Mouse (Mus musculus) forebrain, postnatal 0 days (tissue): ENCODE results near the gene Piezo1. TPM values are rescaled to one million over a fixed set of nuclear protein-coding genes. Genes with fewer than 3 reads are reported as not detected.
A peak's percentile ranks its signal among the peaks of the same experiment; 100 is the strongest.

Source experiments
- ATAC-seq: fragments of 200-750 bp; cut with Nextera tagmentation; 2 replicates; pipeline ENCODE4 v1.8.0; 2017; ENCODE audit warnings: mild to moderate bottlenecking, moderate library complexity
- DNase-seq: peaks from one replicate; pipeline ENCODE4 v3.0.0-alpha.2; 2015
- H3K27ac ChIP-seq: fragments of 300-500 bp; sonication (generic); 2 replicates; pipeline ENCODE4 v1.5.1; 2014; ENCODE audit warnings: low read depth, mild to moderate bottlenecking, antibody characterized with exemption, low read length, moderate library complexity, mixed read lengths
- H3K27me3 ChIP-seq: fragments of 300-500 bp; sonication (generic); 2 replicates; pipeline ENCODE4 v1.6.1; 2014; ENCODE audit warnings: mild to moderate bottlenecking, low read length, mixed read lengths; ENCODE audit not compliant: insufficient read depth
- H3K36me3 ChIP-seq: fragments of 300-500 bp; sonication (generic); 2 replicates; pipeline ENCODE4 v1.6.1; 2014; ENCODE audit warnings: mild to moderate bottlenecking, moderate library complexity; ENCODE audit not compliant: insufficient read depth
- H3K4me1 ChIP-seq: fragments of 300-500 bp; sonication (generic); 2 replicates; pipeline ENCODE4 v1.6.1; 2014; ENCODE audit warnings: antibody characterized with exemption; ENCODE audit not compliant: insufficient read depth
- H3K4me2 ChIP-seq: fragments of 300-500 bp; sonication (generic); 2 replicates; pipeline ENCODE4 v1.6.1; 2014; ENCODE audit warnings: low read depth, mild to moderate bottlenecking, moderate library complexity
- H3K4me3 ChIP-seq: fragments of 300-500 bp; sonication (generic); 2 replicates; pipeline ENCODE4 v1.5.1; 2014; ENCODE audit warnings: low read depth, low read length, mixed read lengths
- H3K9ac ChIP-seq: fragments of 300-500 bp; sonication (generic); 2 replicates; pipeline ENCODE4 v1.6.1; 2014; ENCODE audit warnings: mild to moderate bottlenecking
- H3K9me3 ChIP-seq: fragments of 300-500 bp; sonication (generic); 2 replicates; pipeline ENCODE4 v1.6.1; 2016; ENCODE audit warnings: low read length
- CTCF ChIP-seq: sonication (generic); IDR thresholded peaks from 2 replicates; pipeline ENCODE4 v1.5.1; 2016; ENCODE audit warnings: antibody characterized with exemption, control low read depth, low read depth
- WGBS: fragments of 180-500 bp; shearing (Covaris S2); extraction: QIAGEN DNeasy Blood & Tissue Kit; methylation state at CpG from one replicate; pipeline ENCODE4 v1.1.7; 2014; 5-methylcytosine and 5-hydroxymethylcytosine counted together
- polyA plus RNA-seq: library from polyadenylated mRNA; unstranded; fragments of >200 nt; fragmentation: Nextera tagmentation; extraction: Ambion mirVana; gene quantifications from 2 replicates; pipeline ENCODE4 v1.2.1, GENCODE M21; 2015
- total RNA-seq: library from RNA; depleted of rRNA; stranded (reverse); fragments of >200 nt; gene quantifications from 2 replicates; pipeline ENCODE4 v1.2.3, GENCODE M21; 2014

Piezo1 gene
- total and polyA plus RNA-seq, 2 experiments from 2014 or later = 1.4 to 15.1 TPM

- no peak overlapping the region for H3K4me3 ChIP-seq
- H3K9me3 ChIP-seq = no peaks in the 10 kb centered on the region
- H3K9ac ChIP-seq = no peak overlapping the region
- H3K4me1 ChIP-seq = no peaks in the 10 kb centered on the region
- ATAC-seq (no peak), DNase-seq (no peak)
- H3K4me2 ChIP-seq = no peak overlapping the region
- no peak overlapping the region for H3K27ac ChIP-seq
- no peak for TF ChIP-seq CTCF
- 82% methylated on average over 12 of the region's 12 CpGs for WGBS
- no peaks in the 10 kb centered on the region for H3K27me3 ChIP-seq
- H3K36me3 ChIP-seq = no peaks in the 10 kb centered on the region
These were observed 54.0 kb downstream of the Piezo1 start for GRCm38 (mm10) chr8:122497016-122497734.

DNA sequence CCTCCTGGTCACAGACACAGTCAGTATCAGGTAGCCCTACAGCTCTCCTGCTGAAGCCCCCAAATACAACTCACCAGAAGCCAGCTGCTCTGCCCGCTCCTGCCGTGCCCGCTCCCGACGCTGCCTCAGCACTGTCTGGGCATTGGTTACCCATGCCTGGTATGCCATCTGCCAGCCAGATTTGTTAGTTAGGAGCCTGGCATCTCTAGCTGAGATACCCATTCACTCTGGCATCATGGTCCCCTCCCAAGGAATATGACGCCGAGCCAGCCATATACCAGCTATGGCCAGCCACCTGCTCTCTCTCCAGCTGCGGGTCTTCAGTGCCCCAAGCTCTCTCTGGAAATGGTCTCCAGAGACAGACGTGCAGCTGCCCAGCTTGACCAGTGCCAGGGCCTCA is 62.7 kb downstream of the Piezo1 start:
- H3K9ac ChIP-seq = no peak overlapping the region
- ATAC-seq (peak; percentile 66), DNase-seq (peak; percentile 52)
- no peaks in the 10 kb centered on the region for H3K9me3 ChIP-seq
- no peaks in the 10 kb centered on the region for H3K27me3 ChIP-seq
- whole genome bisulfite sequencing = 62% methylated on average over 9 of the region's 9 CpGs
- TF ChIP-seq CTCF = no peak
- H3K4me2 ChIP-seq = no peak overlapping the region
- peaks cover 13% of the 10 kb centered on the region for H3K36me3 ChIP-seq
- H3K4me1 ChIP-seq = no peaks in the 10 kb centered on the region
- no peak overlapping the region for H3K27ac ChIP-seq
- H3K4me3 ChIP-seq = no peak overlapping the region

DNA sequence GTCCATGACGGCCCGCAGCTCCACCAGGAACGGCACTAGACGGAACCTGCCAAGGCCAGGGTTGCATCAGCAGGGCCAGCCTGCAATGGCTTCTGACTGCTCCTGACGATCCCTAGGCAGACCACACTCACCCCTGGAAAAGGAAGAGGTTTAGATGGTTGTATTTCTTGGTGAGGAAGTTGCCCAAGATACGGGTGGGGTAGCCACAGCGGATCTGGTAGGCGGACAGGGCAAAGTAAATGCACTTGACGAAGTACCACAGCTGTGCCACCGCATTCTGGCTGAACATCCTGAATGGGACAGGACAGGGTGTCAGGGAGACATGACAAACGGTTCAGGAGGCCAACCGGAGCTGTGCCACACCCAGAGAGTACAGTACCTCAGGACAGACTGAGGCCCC is 66.3 kb downstream of the Piezo1 start:
- ATAC-seq (no peak), DNase-seq (no peak)
- Histone ChIP-seq H3K4me3 (no peak overlapping the region), H3K27me3 (no peaks in the 10 kb centered on the region), H3K36me3 (peaks cover 43% of the 10 kb centered on the region), H3K9me3 (no peaks in the 10 kb centered on the region), H3K4me1 (no peaks in the 10 kb centered on the region), H3K4me2 (no peak overlapping the region), H3K9ac (no peak overlapping the region), H3K27ac (no peak overlapping the region)
- 92% methylated on average over 12 of the region's 12 CpGs for WGBS
- TF ChIP-seq CTCF = no peak

GRCm38 (mm10) chr8:122483877-122484276 is 67.3 kb downstream of the Piezo1 start:
- TF ChIP-seq CTCF = peak; percentile 22; the same call in 1 of the 2 replicates
- Histone ChIP-seq H3K36me3 (peaks cover 52% of the 10 kb centered on the region), H3K9me3 (no peaks in the 10 kb centered on the region), H3K9ac (no peak overlapping the region), H3K27ac (no peak overlapping the region), H3K4me1 (no peaks in the 10 kb centered on the region), H3K4me2 (no peak overlapping the region), H3K27me3 (no peaks in the 10 kb centered on the region), H3K4me3 (no peak overlapping the region)
- DNase-seq = no peak
- ATAC-seq = no peak
- WGBS = 96% methylated on average over 7 of the region's 7 CpGs

- DNase-seq = no peak
- no peak for ATAC-seq
- Histone ChIP-seq H3K27me3 (no peaks in the 10 kb centered on the region), H3K9me3 (no peaks in the 10 kb centered on the region), H3K36me3 (peaks cover 62% of the 10 kb centered on the region), H3K4me1 (no peaks in the 10 kb centered on the region), H3K4me2 (no peak overlapping the region), H3K27ac (no peak overlapping the region), H3K9ac (no peak overlapping the region), H3K4me3 (no peak overlapping the region)
- 96% methylated on average over 8 of the region's 8 CpGs for WGBS
- TF ChIP-seq CTCF = no peak
These were observed 68.7 kb downstream of the Piezo1 start for GRCm38 (mm10) chr8:122482448-122482847.

- H3K27ac ChIP-seq = peak within 1 kb of the TSS; percentile 72
- peaks cover 45% of the 10 kb centered on the region for H3K36me3 ChIP-seq
- WGBS = 3% methylated on average over 92 of the region's 103 CpGs
- peak; percentile 97 for ATAC-seq
- peak within 1 kb of the TSS; percentile 93 for H3K4me3 ChIP-seq
- H3K27me3 ChIP-seq = no peaks in the 10 kb centered on the region
- peak within 1 kb of the TSS; percentile 89 for H3K4me2 ChIP-seq
- DNase-seq = peak; percentile 96
- peaks cover 16% of the 10 kb centered on the region; the same call in 1 of the 2 replicates for H3K4me1 ChIP-seq
- no peak for TF ChIP-seq CTCF
- peak within 1 kb of the TSS; percentile 91 for H3K9ac ChIP-seq
- H3K9me3 ChIP-seq = no peaks in the 10 kb centered on the region
These were observed 75.4 kb downstream of the Piezo1 start, which contains the start of the genes Rnf166 and Ctu2 for GRCm38 (mm10) chr8:122475580-122476320. TSS of gene Rnf166 (minus strand) at chr8:122476064. TSS of gene Ctu2 (plus strand) at chr8:122476143.
